ENCODE assay signal across 8 mouse cellular contexts in genomic region chr3:52643796-52644177, GRCm38 (mm10).
A peak's percentile ranks its signal among the peaks of the same experiment; 100 is the strongest.
DNase-seq lines count a peak whose midpoint lies in the region; ATAC-seq and TF ChIP-seq lines count a peak whose summit lies in the region.
"Had no signal": no experiment of that assay in that cellular context is flagged by ENCODE, and none has a peak within 500 bp of the region (broad histone marks: within the 10 kb centered on the region; RNA-seq: fewer than 3 reads in every experiment).

No protein-coding gene starts in this region.

- no peak for TF ChIP-seq CTCF in midbrain, postnatal 0 days (IDR thresholded peaks at IDR 0.05)
- no peak for TF ChIP-seq CTCF in hindbrain, postnatal 0 days (IDR thresholded peaks at IDR 0.05; ENCODE audit: low read depth)

- WGBS in midbrain, embryonic 11.5 days: 78% methylated on average over 10 of the region's 10 CpGs
- WGBS in midbrain, postnatal 0 days: 61% methylated on average over 10 of the region's 10 CpGs
- WGBS in forebrain, embryonic 10.5 days: 81% methylated on average over 10 of the region's 10 CpGs
- WGBS in hindbrain, postnatal 0 days: 71% methylated on average over 10 of the region's 10 CpGs
- WGBS in kidney, embryonic 16.5 days: 69% methylated on average over 10 of the region's 10 CpGs

- ATAC-seq in midbrain, embryonic 11.5 days (ENCODE audit: low FRiP score): no peak
- no peak for ATAC-seq in midbrain, postnatal 0 days (ENCODE audit: low FRiP score)
- ATAC-seq in hindbrain, postnatal 0 days: no peak
- ATAC-seq in kidney, embryonic 16.5 days (ENCODE audit: low FRiP score, low TSS enrichment): no peak

- DNase-seq in midbrain, embryonic 11.5 days (ENCODE audit: low spot score, missing footprints): peak; percentile 88
- no peak for DNase-seq in midbrain, postnatal 0 days (ENCODE audit: low spot score)
- DNase-seq in forebrain, embryonic 10.5 days (ENCODE audit: extremely low spot score, low spot score): peak; percentile 24
- DNase-seq in hindbrain, postnatal 0 days (ENCODE audit: low spot score): no peak
- DNase-seq in thymus, postnatal 10 days (ENCODE audit: low spot score in 2 of 2): peak; percentile 34 to 37
- no peak for DNase-seq in frontal cortex, adult 2 months (ENCODE audit: extremely low spot score in 1 of 2, low spot score in 1 of 2)
- DNase-seq: lung, postnatal 14 days had no signal

- peak overlapping the region; percentile 58; the same call in 1 of the 2 replicates for H3K27ac ChIP-seq in midbrain, embryonic 11.5 days (ENCODE audit: low read depth, low read length)
- no peak overlapping the region for H3K27ac ChIP-seq in midbrain, postnatal 0 days (ENCODE audit: low read depth, low read length)
- peak overlapping the region; percentile 72 for H3K27ac ChIP-seq in forebrain, embryonic 10.5 days
- peak overlapping the region; percentile 22; the same call in 1 of the 2 replicates for H3K27ac ChIP-seq in hindbrain, postnatal 0 days
- no peak overlapping the region for H3K27ac ChIP-seq in kidney, embryonic 16.5 days (ENCODE audit: low read length)

- H3K9ac ChIP-seq in midbrain, embryonic 11.5 days (ENCODE audit: low read length): peak overlapping the region; percentile 51
- H3K9ac ChIP-seq in midbrain, postnatal 0 days (replicated peaks; ENCODE audit: low read length, poor library complexity, severe bottlenecking): no peak overlapping the region
- H3K9ac ChIP-seq in hindbrain, postnatal 0 days (replicated peaks; ENCODE audit: low read length): no peak overlapping the region
- H3K9ac ChIP-seq in kidney, embryonic 16.5 days (replicated peaks; ENCODE audit: low read length): no peak overlapping the region

- H3K4me3 ChIP-seq in midbrain, embryonic 11.5 days (ENCODE audit: low read depth, low read length): no peak overlapping the region
- H3K4me3 ChIP-seq in midbrain, postnatal 0 days (ENCODE audit: low read depth, low read length): no peak overlapping the region
- no peak overlapping the region for H3K4me3 ChIP-seq in forebrain, embryonic 10.5 days
- no peak overlapping the region for H3K4me3 ChIP-seq in hindbrain, postnatal 0 days (ENCODE audit: low read length)
- H3K4me3 ChIP-seq in kidney, embryonic 16.5 days (ENCODE audit: low read length): no peak overlapping the region

- H3K4me1 ChIP-seq in midbrain, embryonic 11.5 days (ENCODE audit: control insufficient read depth, insufficient read depth, low read length): peaks cover 19% of the 10 kb centered on the region
- 0 out of 2 replicates have a peak, but pooled peaks cover 8% of the 10 kb centered on the region for H3K4me1 ChIP-seq in midbrain, postnatal 0 days (ENCODE audit: insufficient read depth, low read length)
- H3K4me1 ChIP-seq in forebrain, embryonic 10.5 days: peaks cover 47% of the 10 kb centered on the region
- peaks cover 13% of the 10 kb centered on the region; the same call in 1 of the 2 replicates for H3K4me1 ChIP-seq in hindbrain, postnatal 0 days (ENCODE audit: insufficient read depth, low read length)
- peaks cover 11% of the 10 kb centered on the region for H3K4me1 ChIP-seq in kidney, embryonic 16.5 days (ENCODE audit: insufficient read depth, low read length)

- no peaks in the 10 kb centered on the region for H3K36me3 ChIP-seq in midbrain, embryonic 11.5 days (ENCODE audit: control insufficient read depth, insufficient read depth, low read length)
- no peaks in the 10 kb centered on the region for H3K36me3 ChIP-seq in midbrain, postnatal 0 days (ENCODE audit: insufficient read depth, low read length)
- no peaks in the 10 kb centered on the region for H3K36me3 ChIP-seq in forebrain, embryonic 10.5 days (replicated peaks)
- no peaks in the 10 kb centered on the region for H3K36me3 ChIP-seq in hindbrain, postnatal 0 days (ENCODE audit: insufficient read depth, low read length)
- H3K36me3 ChIP-seq in kidney, embryonic 16.5 days (ENCODE audit: insufficient read depth, low read length): no peaks in the 10 kb centered on the region

- no peaks in the 10 kb centered on the region; the same call in 1 of the 2 replicates for H3K27me3 ChIP-seq in midbrain, embryonic 11.5 days (ENCODE audit: control insufficient read depth, insufficient read depth, low read length)
- H3K27me3 ChIP-seq in midbrain, postnatal 0 days (ENCODE audit: insufficient read depth, low read length): no peaks in the 10 kb centered on the region
- peaks cover 6% of the 10 kb centered on the region for H3K27me3 ChIP-seq in forebrain, embryonic 10.5 days (ENCODE audit: poor library complexity, severe bottlenecking)
- no peaks in the 10 kb centered on the region for H3K27me3 ChIP-seq in hindbrain, postnatal 0 days (ENCODE audit: insufficient read depth, low read length)
- no peaks in the 10 kb centered on the region for H3K27me3 ChIP-seq in kidney, embryonic 16.5 days (ENCODE audit: insufficient read depth, low read length)

- no peaks in the 10 kb centered on the region for H3K9me3 ChIP-seq in midbrain, embryonic 11.5 days (ENCODE audit: control insufficient read depth, low read length)
- no peaks in the 10 kb centered on the region for H3K9me3 ChIP-seq in midbrain, postnatal 0 days (ENCODE audit: low read length)
- H3K9me3 ChIP-seq in forebrain, embryonic 10.5 days: no peaks in the 10 kb centered on the region
- no peaks in the 10 kb centered on the region for H3K9me3 ChIP-seq in hindbrain, postnatal 0 days (ENCODE audit: low read length)
- no peaks in the 10 kb centered on the region for H3K9me3 ChIP-seq in kidney, embryonic 16.5 days (ENCODE audit: low read length)

- no peak overlapping the region for H3K4me2 ChIP-seq in midbrain, embryonic 11.5 days
- no peak overlapping the region for H3K4me2 ChIP-seq in midbrain, postnatal 0 days (ENCODE audit: low read depth, low read length, poor library complexity, severe bottlenecking)
- H3K4me2 ChIP-seq in hindbrain, postnatal 0 days (ENCODE audit: low read depth, low read length): no peak overlapping the region
- no peak overlapping the region for H3K4me2 ChIP-seq in kidney, embryonic 16.5 days (replicated peaks; ENCODE audit: low read depth, low read length)

Comparison
In these comparisons a context has a peak if more than half of its experiments do, and no peak if none do; other contexts are left out.
1. DNase-seq: peak in midbrain, embryonic 11.5 days (single experiment), forebrain, embryonic 10.5 days (single experiment) and thymus, postnatal 10 days (2 of 2); none in midbrain, postnatal 0 days (single experiment), hindbrain, postnatal 0 days (single experiment) and frontal cortex, adult 2 months (0 of 2).
2. H3K27ac ChIP-seq: peak in midbrain, embryonic 11.5 days (single experiment), forebrain, embryonic 10.5 days (single experiment) and hindbrain, postnatal 0 days (single experiment); none in midbrain, postnatal 0 days (single experiment) and kidney, embryonic 16.5 days (single experiment).